Mouse (Mus musculus): Measurements from ENCODE around the gene Gm5890. TPM values are rescaled to one million over a fixed set of nuclear protein-coding genes. Genes with fewer than 3 reads are reported as not detected.

Gene Gm5890
- total RNA-seq (2023), result not detected

DNA sequence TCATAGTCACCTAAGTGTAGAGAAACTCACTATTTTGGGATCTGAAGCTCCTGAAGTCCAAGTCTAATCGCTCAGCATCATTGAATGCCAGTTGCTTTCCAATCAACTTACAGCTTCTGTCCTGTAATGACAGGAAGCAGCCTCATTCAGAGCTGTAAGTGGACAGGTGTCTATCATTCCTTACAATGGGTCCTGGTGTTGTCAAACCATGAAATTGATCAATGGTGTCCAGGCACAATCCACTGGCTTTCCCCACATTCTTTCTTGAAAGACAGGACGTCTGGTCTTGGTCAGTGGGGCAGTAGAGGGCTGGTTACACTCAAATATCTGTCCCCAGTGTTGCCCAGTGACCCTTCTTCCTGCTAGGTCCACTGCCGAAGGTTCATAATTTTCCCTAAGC lies at the start of gene Gm5890:
Gm5890 (minus strand) TSS at position 101 of the 400 bp plus-strand sequence.

GRCm38 (mm10) chr7:20233728-20234127 lies 28.9 kb downstream of the Gm5890 start, which contains the start of gene Gm4498:
TSS of gene Gm4498 (minus strand) at chr7:20233828.

Other genes with a start within 250 kb of the Gm5890 start
- gene Vmn1r91, start 163.2 kb downstream of the Gm5890 start, total RNA-seq (2023), result not detected
- gene Gm16442, start 140.3 kb downstream of the Gm5890 start, total RNA-seq (2023), result not detected
- not detected for gene Vmn1r93, start 123.7 kb downstream of the Gm5890 start, total RNA-seq (2023)
- not detected for gene Vmn1r94, start 94.5 kb downstream of the Gm5890 start, total RNA-seq (2023)
- gene Vmn1r95, start 69.1 kb downstream of the Gm5890 start, total RNA-seq (2023), result not detected
- gene Gm6164, start 57.2 kb downstream of the Gm5890 start, total RNA-seq (2023), result not detected
- not detected for gene Gm4498, start 29.0 kb downstream of the Gm5890 start, total RNA-seq (2023)
- not detected for gene Gm4133, start 71.2 kb upstream of the Gm5890 start, total RNA-seq (2023)
- not detected for gene Gm5728, start 112.6 kb upstream of the Gm5890 start, total RNA-seq (2023)
- gene Vmn1r100, start 155.1 kb upstream of the Gm5890 start, total RNA-seq (2023), result not detected
- gene Vmn1r101, start 179.8 kb upstream of the Gm5890 start, total RNA-seq (2023), result not detected
- gene Gm10670, start 212.1 kb upstream of the Gm5890 start, total RNA-seq (2023), result not detected
- not detected for gene Vmn1r103, start 247.7 kb upstream of the Gm5890 start, total RNA-seq (2023)

Data from B cell, adult 67 days (primary cell).